Mouse (Mus musculus) layer of hippocampus, adult 6 months (tissue): ENCODE results near the gene Sstr3. TPM values are rescaled to one million over a fixed set of nuclear protein-coding genes. Genes with fewer than 3 reads are reported as not detected.

Experiments used
- long read RNA-seq, 2 experiments: library from polyadenylated mRNA; unstranded; transcript quantifications; one replicate each; pipeline ENCODE4 v2.0.0; 2019 to 2020
- polyA plus RNA-seq: library from polyadenylated mRNA; unstranded; fragments of <200 nt; fragmentation: Nextera tagmentation; gene quantifications from 2 replicates; pipeline ENCODE4 v1.2.3, GENCODE M21; 2021

The Sstr3 gene
- polyA plus RNA-seq, result 5.2 and 5.3 TPM in 2 replicates
- long read RNA-seq, experiment 1, full-length matches to known transcripts, result 3 of 11 reads
- long read RNA-seq, experiment 1, partial matches to known transcripts, result 3 of 11 reads
- long read RNA-seq, experiment 1, other reads (novel, unspliced or antisense), result 5 of 11 reads
- long read RNA-seq, experiment 2, full-length matches to known transcripts, result 37 of 66 reads
- long read RNA-seq, experiment 2, partial matches to known transcripts, result 9 of 66 reads
- long read RNA-seq, experiment 2, other reads (novel, unspliced or antisense), result 20 of 66 reads

DNA sequence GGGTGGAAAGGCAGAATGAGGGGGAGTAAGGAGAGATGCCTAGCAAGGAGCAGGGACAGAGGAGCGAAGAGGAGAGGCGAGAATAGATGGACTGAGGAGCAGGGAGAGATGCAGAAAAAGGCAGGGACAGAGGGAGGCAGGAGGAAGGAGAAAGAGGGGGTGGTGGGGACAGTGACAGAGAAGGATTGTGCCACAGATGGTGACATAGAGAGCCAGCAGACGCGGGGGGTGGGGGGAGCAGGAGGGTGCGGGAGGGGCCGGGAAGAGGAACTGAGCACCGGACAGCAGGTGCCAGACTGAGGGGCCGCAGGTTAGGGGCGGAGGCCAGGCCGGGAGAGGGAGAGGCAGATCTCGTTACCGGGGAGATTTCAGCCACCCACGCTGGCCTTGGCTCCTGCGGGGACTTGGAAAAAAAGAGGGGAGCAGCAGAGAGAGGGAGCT is at the start of gene Sstr3:
Gene Sstr3 (minus strand): TSS at position 125 of the 441 bp plus-strand sequence.

DNA sequence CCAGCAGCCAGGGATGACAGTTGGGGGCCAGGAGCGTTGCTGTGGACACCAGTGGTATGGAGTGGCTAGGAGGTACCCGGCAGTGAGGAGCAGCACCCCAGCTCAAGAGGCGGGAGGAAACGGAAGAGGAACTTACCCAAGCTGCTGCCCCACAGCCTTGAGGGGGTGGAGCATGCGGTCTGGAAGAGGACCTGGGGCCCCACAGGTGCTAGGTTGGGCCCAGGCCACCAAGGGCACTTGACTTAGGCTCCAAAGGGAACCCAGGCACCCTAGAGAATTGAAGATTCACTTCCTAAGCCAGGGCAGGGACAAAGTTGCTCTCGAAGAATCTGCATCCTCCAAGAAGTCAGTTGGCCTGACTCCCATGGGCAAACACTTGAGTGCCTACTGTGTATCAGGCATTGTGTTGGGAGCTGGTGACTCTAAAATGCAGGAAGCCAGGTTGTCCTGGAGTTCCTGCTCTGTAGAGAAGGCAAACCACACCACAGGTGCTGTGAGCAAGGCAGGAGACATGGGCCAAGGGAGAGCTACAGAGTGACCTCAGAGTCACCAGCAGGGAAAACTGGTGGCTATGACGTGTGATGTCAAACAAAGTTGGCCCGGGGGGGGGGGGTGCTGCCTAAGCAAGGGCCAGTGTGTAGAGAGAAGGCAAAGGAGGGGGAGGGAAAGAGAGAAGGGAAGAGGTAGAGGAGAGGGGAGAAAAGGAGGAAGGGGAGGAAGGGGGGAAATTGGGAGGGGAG is 28.3 kb upstream of the Sstr3 start, which contains the start of gene Rac2:
Gene Rac2 (minus strand): TSS at position 126 of the 740 bp plus-strand sequence.

DNA sequence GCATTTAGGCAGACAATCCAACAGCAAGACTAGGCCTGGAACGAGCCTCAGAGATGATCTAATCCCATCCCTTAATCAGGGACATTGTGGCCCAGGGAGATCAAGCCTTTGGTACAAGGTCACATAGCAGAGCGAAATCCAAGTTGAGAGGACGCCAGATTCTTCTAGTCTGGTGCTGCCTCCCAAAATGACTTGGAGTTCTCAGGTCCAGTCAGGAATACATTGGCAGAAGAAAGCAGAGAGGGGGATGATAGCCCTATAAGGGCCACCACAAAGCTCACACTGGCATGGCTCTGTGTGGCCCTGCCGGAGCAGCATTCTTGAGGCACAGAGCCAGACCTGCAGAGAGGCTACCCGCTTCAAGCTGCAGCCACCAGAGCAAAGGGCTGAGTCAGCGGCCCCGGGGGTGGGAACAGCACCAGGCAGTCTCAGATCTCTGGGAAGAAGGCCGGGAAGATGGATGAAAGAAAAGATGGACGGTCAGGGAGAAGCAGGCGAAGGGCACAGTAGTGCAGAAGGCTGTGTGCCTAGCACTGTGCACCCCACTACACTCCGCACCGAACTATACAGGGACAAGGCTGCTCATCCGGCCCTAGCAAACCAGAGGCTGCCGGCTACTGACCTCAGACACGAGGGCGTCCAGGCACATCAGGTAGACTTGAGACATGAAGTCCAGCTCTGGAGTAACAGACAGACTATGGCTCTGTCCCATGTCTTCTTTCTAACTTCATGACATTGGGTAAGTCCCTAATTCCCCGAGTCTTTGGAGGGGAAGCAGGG is 13.6 kb downstream of the Sstr3 start, which contains the start of gene C1qtnf6:
Gene C1qtnf6 (minus strand): TSS at position 746 of the 780 bp plus-strand sequence.

DNA sequence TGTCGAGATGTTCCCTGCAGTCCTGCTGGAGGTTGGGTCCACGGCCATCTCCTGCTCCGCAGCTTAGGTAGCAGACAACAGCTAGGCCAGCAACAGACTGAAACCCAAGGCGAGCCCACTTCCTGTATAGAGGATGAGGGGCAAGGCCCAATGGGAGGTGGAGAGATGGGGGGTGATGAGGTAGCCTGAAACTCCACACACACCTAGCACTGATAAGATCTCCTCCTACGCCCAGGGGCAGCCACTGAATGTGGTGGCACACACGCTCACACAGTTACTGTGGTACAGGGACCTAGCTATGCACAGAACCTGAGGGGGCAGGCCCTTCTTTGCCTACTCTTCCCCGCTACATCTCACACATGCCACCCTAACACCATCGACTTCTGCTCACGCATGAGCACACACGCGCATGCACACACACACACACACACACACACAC is 49.5 kb downstream of the Sstr3 start, which contains the start of gene Il2rb:
Gene Il2rb (minus strand): TSS at position 304 of the 439 bp plus-strand sequence.

Other genes starting within 250 kb of the Sstr3 start
- 0.72 and 0.95 TPM in 2 replicates for gene Csf2rb2, start 239.0 kb downstream of the Sstr3 start, polyA plus RNA-seq
- gene Csf2rb, start 218.9 kb downstream of the Sstr3 start, polyA plus RNA-seq, result 0.46 and 0.55 TPM in 2 replicates
- not detected in 2 replicates for gene Tex33, start 148.8 kb downstream of the Sstr3 start, polyA plus RNA-seq
- 107 and 112 TPM in 2 replicates for gene Tst, start 138.8 kb downstream of the Sstr3 start, polyA plus RNA-seq
- gene Mpst, start 138.3 kb downstream of the Sstr3 start, polyA plus RNA-seq, result 3.4 and 5.7 TPM in 2 replicates
- gene Kctd17, start 116.1 kb downstream of the Sstr3 start, polyA plus RNA-seq, result 23.6 and 26.1 TPM in 2 replicates
- 0.67 and 0.83 TPM in 2 replicates for gene Tmprss6, start 76.1 kb downstream of the Sstr3 start, polyA plus RNA-seq
- gene Il2rb, start 49.4 kb downstream of the Sstr3 start, polyA plus RNA-seq, result 0.04 and 0.11 TPM in 2 replicates
- gene C1qtnf6, start 13.3 kb downstream of the Sstr3 start, polyA plus RNA-seq, result 0.24 and 0.38 TPM in 2 replicates
- gene Rac2, start 28.1 kb upstream of the Sstr3 start, polyA plus RNA-seq, result 9.5 and 12.2 TPM in 2 replicates
- gene Cyth4, start 52.4 kb upstream of the Sstr3 start, polyA plus RNA-seq, result 4.9 and 6.6 TPM in 2 replicates
- 11.8 and 14.8 TPM in 2 replicates for gene Elfn2, start 174.1 kb upstream of the Sstr3 start, polyA plus RNA-seq
- gene Mfng, start 228.8 kb upstream of the Sstr3 start, polyA plus RNA-seq, result 2.3 and 2.4 TPM in 2 replicates